Mouse (Mus musculus): ENCODE measurements around the gene Zzef1. TPM values are rescaled to one million over a fixed set of nuclear protein-coding genes. Genes with fewer than 3 reads are reported as not detected.
"Not testable (repeated sequence)": the region's sequence is repeated elsewhere in the genome, so short reads cannot be mapped to it uniquely, and the experiment has no call there.

Gene Zzef1
- polyA plus RNA-seq (2016; fragmentation: Nextera tagmentation; extraction: Ambion mirVana), result 9.8 and 10.5 TPM in 2 replicates

DNA sequence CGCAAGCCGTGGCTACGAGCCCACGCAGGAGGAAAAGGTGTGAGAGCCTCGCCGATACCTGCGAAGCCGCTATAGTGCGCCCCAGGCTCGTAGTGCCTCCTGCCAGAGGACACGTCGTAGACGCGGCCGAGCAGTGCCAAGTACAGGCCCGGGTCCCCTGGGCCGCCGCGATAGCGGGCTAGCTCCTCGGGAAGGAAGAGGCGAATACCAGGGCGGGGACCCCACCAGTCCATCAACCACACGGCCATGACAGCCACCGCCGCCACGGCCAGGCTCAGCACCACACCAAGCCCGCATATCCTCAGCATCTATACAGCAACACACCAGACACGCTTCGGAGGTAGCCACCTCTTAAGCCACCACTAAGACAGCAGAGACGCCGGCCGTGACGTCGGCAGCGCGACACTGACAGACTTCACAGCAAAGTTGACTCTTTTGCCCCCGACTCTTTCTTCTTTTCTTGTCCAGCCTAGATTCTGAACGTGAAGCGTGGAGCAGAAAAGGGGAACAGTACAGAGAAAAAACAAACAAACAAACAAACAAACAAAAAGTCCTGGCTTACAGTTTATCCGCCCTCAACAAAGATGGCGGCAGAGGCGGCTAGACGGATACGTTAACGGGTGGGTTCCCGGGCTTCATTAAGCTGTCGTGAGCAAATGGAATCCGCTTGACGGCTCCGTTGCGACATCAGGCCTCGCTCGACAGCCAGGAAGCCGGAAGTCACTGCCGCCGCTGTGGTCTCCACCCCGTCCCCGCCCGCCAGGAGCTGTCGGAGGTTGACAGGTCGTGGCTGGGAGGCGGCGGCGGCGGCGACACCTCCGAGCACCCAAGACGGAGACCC is at the start of gene Zzef1, which contains the start of gene Cyb5d2:
Gene Zzef1 (plus strand): TSS at position 772 of the 841 bp plus-strand sequence.
Gene Cyb5d2 (minus strand): TSS at position 688 of the 841 bp plus-strand sequence.
- H3K27ac ChIP-seq, result peak within 1 kb of the TSS; percentile 76

DNA sequence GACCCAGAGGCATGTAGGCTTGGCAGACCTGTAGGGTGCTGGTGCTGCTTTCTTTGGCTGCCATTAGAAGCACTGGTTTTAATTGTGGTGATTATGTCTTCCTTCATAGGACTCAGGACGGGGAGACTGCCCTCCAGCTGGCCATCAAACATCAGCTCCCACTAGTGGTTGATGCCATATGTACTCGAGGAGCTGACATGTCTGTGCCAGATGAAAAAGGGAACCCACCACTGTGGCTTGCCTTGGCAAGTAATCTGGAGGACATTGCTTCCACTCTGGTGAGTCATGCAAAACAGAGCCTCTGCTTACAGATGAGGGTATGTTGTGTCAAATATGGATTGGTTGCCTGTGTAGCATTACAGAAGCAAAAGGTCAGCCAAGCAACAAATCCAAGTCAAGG is 44.1 kb upstream of the Zzef1 start:
- no peak for ATAC-seq (ENCODE audit: insufficient number of reproducible peaks, insufficient read depth, low FRiP score, low TSS enrichment)
- 47% methylated on average over 2 of the region's 2 CpGs for WGBS
- H3K9me3 ChIP-seq, result no peaks in the 10 kb centered on the region
- no peak overlapping the region for H3K4me3 ChIP-seq
- H3K27ac ChIP-seq, result no peak overlapping the region
- H3K9ac ChIP-seq, result no peak overlapping the region
- no peak overlapping the region for H3K4me2 ChIP-seq (replicated peaks)
- no peaks in the 10 kb centered on the region for H3K4me1 ChIP-seq
- H3K36me3 ChIP-seq, result peaks cover 84% of the 10 kb centered on the region
- H3K27me3 ChIP-seq, result no peaks in the 10 kb centered on the region

More for the DNA sequence above, at the start of gene Zzef1, which contains the start of gene Cyb5d2:
- Histone ChIP-seq H3K9ac (peak within 1 kb of the TSS; percentile 88), H3K27me3 (no peaks in the 10 kb centered on the region), H3K4me3 (peak within 1 kb of the TSS; percentile 91), H3K9me3 (no peaks in the 10 kb centered on the region), H3K36me3 (no peaks in the 10 kb centered on the region), H3K4me1 (no peaks in the 10 kb centered on the region), H3K4me2 (replicated peaks) (peak within 1 kb of the TSS; percentile 89)
- under 1% methylated on average over 69 of the region's 69 CpGs for WGBS
- peak; percentile 90 for ATAC-seq (ENCODE audit: insufficient number of reproducible peaks, insufficient read depth, low FRiP score, low TSS enrichment)

- H3K27me3 ChIP-seq, result no peaks in the 10 kb centered on the region
- H3K4me1 ChIP-seq, result no peaks in the 10 kb centered on the region
- no peak overlapping the region for H3K9ac ChIP-seq
- ATAC-seq (ENCODE audit: insufficient number of reproducible peaks, insufficient read depth, low FRiP score, low TSS enrichment), result no peak
- H3K9me3 ChIP-seq, result no peaks in the 10 kb centered on the region
- H3K36me3 ChIP-seq, result peaks cover 90% of the 10 kb centered on the region
- H3K4me3 ChIP-seq, result no peak overlapping the region
- no peak overlapping the region for H3K4me2 ChIP-seq (replicated peaks)
- H3K27ac ChIP-seq, result no peak overlapping the region
- WGBS, result 91% methylated on average over 5 of the region's 5 CpGs
Measured at GRCm38 (mm10) chr11:72758316-72758715, 37.7 kb upstream of the Zzef1 start.

GRCm38 (mm10) chr11:72759581-72759980 is 36.4 kb upstream of the Zzef1 start:
- WGBS, result 94% methylated on average over 6 of the region's 6 CpGs

DNA sequence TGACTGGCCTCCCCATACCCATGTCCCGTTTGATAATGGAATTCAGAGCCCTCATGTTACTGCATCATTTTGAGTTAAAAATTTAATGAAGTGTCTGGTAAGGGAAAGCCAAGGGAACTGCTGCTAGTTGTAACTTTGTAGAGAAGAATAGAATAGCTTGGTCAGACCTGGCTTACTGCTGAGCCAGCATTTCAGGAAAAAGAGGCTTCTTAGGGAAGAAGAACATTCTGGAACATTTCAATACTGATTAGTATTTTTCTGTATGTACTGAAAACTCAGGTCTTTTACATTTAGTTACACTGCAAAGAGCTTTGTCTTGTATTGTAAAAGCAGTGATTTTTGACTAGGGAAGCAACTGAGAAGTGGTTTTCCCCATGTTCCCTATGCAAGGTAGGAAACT is 35.2 kb upstream of the Zzef1 start:
- 93% methylated on average over 1 of the region's 1 CpGs for WGBS
- Histone ChIP-seq H3K4me3 (no peak overlapping the region), H3K27ac (no peak overlapping the region), H3K27me3 (no peaks in the 10 kb centered on the region), H3K9ac (no peak overlapping the region), H3K4me2 (replicated peaks) (no peak overlapping the region), H3K4me1 (no peaks in the 10 kb centered on the region), H3K36me3 (peaks cover 85% of the 10 kb centered on the region), H3K9me3 (no peaks in the 10 kb centered on the region)
- no peak for ATAC-seq (ENCODE audit: insufficient number of reproducible peaks, insufficient read depth, low FRiP score, low TSS enrichment)

More at GRCm38 (mm10) chr11:72759581-72759980, 36.4 kb upstream of the Zzef1 start:
- Histone ChIP-seq H3K27ac (no peak overlapping the region), H3K4me2 (replicated peaks) (no peak overlapping the region), H3K9me3 (no peaks in the 10 kb centered on the region), H3K4me3 (no peak overlapping the region), H3K36me3 (peaks cover 90% of the 10 kb centered on the region), H3K4me1 (no peaks in the 10 kb centered on the region), H3K27me3 (no peaks in the 10 kb centered on the region), H3K9ac (no peak overlapping the region)
- ATAC-seq (ENCODE audit: insufficient number of reproducible peaks, insufficient read depth, low FRiP score, low TSS enrichment), result no peak

DNA sequence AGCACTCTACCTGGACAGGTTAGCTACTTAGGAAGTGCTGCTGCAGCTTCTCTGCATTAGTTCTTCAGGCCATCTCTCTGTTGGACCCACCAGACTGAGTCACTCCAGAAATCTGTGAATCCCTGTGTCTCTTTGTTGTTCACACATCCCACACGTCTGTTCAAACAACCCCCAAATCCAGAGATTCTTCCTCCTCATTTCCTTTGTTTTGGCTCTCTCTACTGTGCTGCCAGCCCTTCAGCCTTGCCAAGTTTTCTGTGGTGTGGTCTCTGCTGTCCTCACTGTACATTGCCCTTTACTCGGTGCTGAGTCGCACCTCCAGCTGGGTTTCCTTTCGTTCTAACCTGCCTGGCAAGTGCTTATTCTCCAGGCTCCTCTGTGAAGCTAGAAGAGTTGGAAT is 31.8 kb upstream of the Zzef1 start:
- H3K4me1 ChIP-seq, result no peaks in the 10 kb centered on the region
- no peak overlapping the region for H3K4me2 ChIP-seq (replicated peaks)
- H3K9ac ChIP-seq, result no peak overlapping the region
- no peak for ATAC-seq (ENCODE audit: insufficient number of reproducible peaks, insufficient read depth, low FRiP score, low TSS enrichment)
- H3K9me3 ChIP-seq, result no peaks in the 10 kb centered on the region
- H3K4me3 ChIP-seq, result no peak overlapping the region
- WGBS, result 87% methylated on average over 4 of the region's 4 CpGs
- no peaks in the 10 kb centered on the region for H3K27me3 ChIP-seq
- H3K27ac ChIP-seq, result no peak overlapping the region
- H3K36me3 ChIP-seq, result peaks cover 71% of the 10 kb centered on the region

DNA sequence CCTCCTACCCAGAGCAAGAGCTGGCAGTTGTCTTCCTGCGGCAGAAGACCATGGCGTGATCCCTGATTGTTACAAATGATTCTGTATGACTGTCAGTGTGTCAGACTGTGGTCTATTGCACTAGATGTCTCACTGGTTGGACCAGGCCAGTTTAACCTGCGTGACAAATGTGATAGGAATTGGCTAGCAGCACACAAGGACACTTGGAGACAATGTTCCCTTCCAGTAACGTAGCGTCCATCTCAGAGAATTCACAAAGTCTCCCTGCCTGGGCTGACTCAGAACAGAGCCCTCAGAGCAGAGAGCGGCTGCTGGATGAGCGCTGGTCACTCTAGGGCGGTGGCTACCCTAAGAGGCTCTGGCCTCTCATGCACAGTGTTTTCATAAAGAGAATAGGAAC is 28.3 kb upstream of the Zzef1 start:
- no peak overlapping the region for H3K4me3 ChIP-seq
- peaks cover 43% of the 10 kb centered on the region for H3K36me3 ChIP-seq
- no peak overlapping the region for H3K27ac ChIP-seq
- H3K9me3 ChIP-seq, result no peaks in the 10 kb centered on the region
- H3K4me1 ChIP-seq, result no peaks in the 10 kb centered on the region
- 92% methylated on average over 8 of the region's 8 CpGs for WGBS
- no peak overlapping the region for H3K9ac ChIP-seq
- no peak overlapping the region for H3K4me2 ChIP-seq (replicated peaks)
- ATAC-seq (ENCODE audit: insufficient number of reproducible peaks, insufficient read depth, low FRiP score, low TSS enrichment), result no peak
- H3K27me3 ChIP-seq, result no peaks in the 10 kb centered on the region

- ATAC-seq (ENCODE audit: insufficient number of reproducible peaks, insufficient read depth, low FRiP score, low TSS enrichment), result no peak
- Histone ChIP-seq H3K4me3 (no peak overlapping the region), H3K27ac (no peak overlapping the region), H3K4me1 (no peaks in the 10 kb centered on the region), H3K4me2 (replicated peaks) (no peak overlapping the region), H3K36me3 (peaks cover 31% of the 10 kb centered on the region), H3K9me3 (no peaks in the 10 kb centered on the region), H3K27me3 (no peaks in the 10 kb centered on the region), H3K9ac (no peak overlapping the region)
- 93% methylated on average over 3 of the region's 3 CpGs for WGBS
Measured at GRCm38 (mm10) chr11:72769061-72769460, 27.0 kb upstream of the Zzef1 start.

DNA sequence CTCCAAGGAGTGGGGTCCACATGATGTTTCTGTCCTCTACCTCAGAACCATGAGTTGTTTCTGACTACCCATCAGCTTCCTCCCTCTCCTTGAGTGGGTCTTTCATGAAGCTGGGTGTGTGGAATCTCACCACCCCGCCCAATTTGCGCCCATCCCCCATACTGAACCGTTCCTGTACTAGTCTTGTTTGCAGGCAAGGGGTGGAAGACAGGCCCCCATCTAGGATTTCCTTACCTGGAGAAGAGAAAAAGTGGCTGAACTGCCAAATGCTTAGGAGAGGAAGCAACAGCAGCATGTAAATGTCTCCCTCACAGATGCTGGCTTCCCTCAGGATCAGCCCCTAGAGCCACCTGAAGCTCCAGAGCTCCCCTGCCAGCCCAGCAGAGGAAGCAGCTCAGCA is 25.7 kb upstream of the Zzef1 start:
- Histone ChIP-seq H3K27ac (no peak overlapping the region), H3K9ac (no peak overlapping the region), H3K36me3 (peaks cover 24% of the 10 kb centered on the region), H3K27me3 (no peaks in the 10 kb centered on the region), H3K4me3 (no peak overlapping the region), H3K4me1 (no peaks in the 10 kb centered on the region), H3K9me3 (no peaks in the 10 kb centered on the region), H3K4me2 (replicated peaks) (no peak overlapping the region)
- WGBS, result 95% methylated on average over 3 of the region's 3 CpGs
- no peak for ATAC-seq (ENCODE audit: insufficient number of reproducible peaks, insufficient read depth, low FRiP score, low TSS enrichment)

- WGBS, result 88% methylated on average over 5 of the region's 5 CpGs
- Histone ChIP-seq H3K4me3 (no peak overlapping the region), H3K36me3 (peaks cover 24% of the 10 kb centered on the region), H3K27ac (no peak overlapping the region), H3K4me1 (no peaks in the 10 kb centered on the region), H3K27me3 (no peaks in the 10 kb centered on the region), H3K9me3 (no peaks in the 10 kb centered on the region; the same call in 1 of the 2 replicates), H3K4me2 (replicated peaks) (no peak overlapping the region), H3K9ac (no peak overlapping the region)
- no peak for ATAC-seq (ENCODE audit: insufficient number of reproducible peaks, insufficient read depth, low FRiP score, low TSS enrichment)
Measured at GRCm38 (mm10) chr11:72770816-72771215, 25.2 kb upstream of the Zzef1 start.

DNA sequence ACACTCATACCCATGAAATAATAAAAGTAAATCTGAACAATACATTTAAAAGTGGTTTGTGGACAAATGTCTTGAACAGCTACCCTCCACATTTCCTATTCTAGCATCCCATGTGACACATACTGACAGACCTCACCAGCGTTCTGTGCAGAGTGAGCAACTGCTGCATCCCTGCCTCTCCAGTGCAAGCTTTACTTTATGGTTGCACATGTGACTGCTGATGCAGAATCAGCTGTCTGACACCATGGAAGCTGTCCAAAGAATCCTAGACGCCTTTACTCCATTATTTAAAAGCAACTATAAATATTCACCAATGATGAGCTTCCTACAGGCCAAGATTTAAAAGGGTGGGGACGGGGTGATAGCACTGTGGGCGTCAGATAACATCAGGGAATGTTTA is 24.6 kb upstream of the Zzef1 start:
- H3K36me3 ChIP-seq, result peaks cover 24% of the 10 kb centered on the region
- H3K4me1 ChIP-seq, result no peaks in the 10 kb centered on the region
- no peak overlapping the region for H3K9ac ChIP-seq
- ATAC-seq (ENCODE audit: insufficient number of reproducible peaks, insufficient read depth, low FRiP score, low TSS enrichment), result no peak
- H3K27me3 ChIP-seq, result no peaks in the 10 kb centered on the region
- no peak overlapping the region for H3K4me2 ChIP-seq (replicated peaks)
- no peak overlapping the region for H3K27ac ChIP-seq
- WGBS, result 85% methylated on average over 4 of the region's 4 CpGs
- no peaks in the 10 kb centered on the region; the same call in 1 of the 2 replicates for H3K9me3 ChIP-seq
- H3K4me3 ChIP-seq, result no peak overlapping the region

- H3K9me3 ChIP-seq; H3K27me3 ChIP-seq; H3K4me2 ChIP-seq (replicated peaks); H3K4me1 ChIP-seq; H3K27ac ChIP-seq; H3K9ac ChIP-seq; ATAC-seq (ENCODE audit: insufficient number of reproducible peaks, insufficient read depth, low FRiP score, low TSS enrichment); H3K4me3 ChIP-seq: not testable (repeated sequence)
- H3K36me3 ChIP-seq, result peaks cover 17% of the 10 kb centered on the region
- 23% methylated on average over 1 of the region's 1 CpGs for WGBS
Measured at GRCm38 (mm10) chr11:72772611-72773010, 23.4 kb upstream of the Zzef1 start.

Measured in embryonic facial prominence, embryonic 12.5 days (tissue).